Mouse (Mus musculus) cortical plate, adult 2 months (tissue): ENCODE measurements around the gene Scn1b.

Experiments
- CTCF ChIP-seq: fragments of 200-500 bp; IDR thresholded peaks from 2 replicates; pipeline ENCODE4 v1.5.1; 2011; ENCODE audit warnings: mild to moderate bottlenecking, control low read depth, low read length; ENCODE audit not compliant: insufficient read depth; ENCODE audit errors: extremely low read depth
- POLR2A ChIP-seq: fragments of 200-500 bp; IDR thresholded peaks from 2 replicates; pipeline ENCODE4 v1.6.1; 2011; ENCODE audit warnings: mild to moderate bottlenecking, low read length, control low read depth; ENCODE audit not compliant: insufficient read depth; ENCODE audit errors: extremely low read depth

DNA sequence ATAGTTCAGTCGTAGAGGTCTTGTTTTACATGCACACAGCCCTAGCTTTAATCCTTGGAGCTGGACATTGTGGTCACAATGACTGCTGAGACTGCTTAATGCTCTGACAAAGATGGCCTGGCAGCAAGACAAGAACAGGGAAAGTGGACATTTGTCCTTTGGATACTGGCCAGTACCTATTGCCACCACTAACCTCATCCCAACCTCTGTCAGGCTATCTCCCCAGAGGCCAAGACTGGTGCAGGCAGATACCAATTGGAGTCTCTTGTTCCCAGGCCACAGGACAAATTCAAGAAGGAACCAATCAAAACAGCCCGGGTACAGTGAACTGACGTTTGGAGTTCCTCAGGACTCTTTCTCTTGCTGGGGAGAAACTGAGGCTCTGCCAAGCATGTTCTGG lies 38.6 kb downstream of the Scn1b start:
- TF ChIP-seq POLR2A (no peak), CTCF (no peak)
